Mouse (Mus musculus): Measurements from ENCODE around the gene Iffo1.
A peak's percentile ranks its signal among the peaks of the same experiment; 100 is the strongest.
"Not testable (repeated sequence)": the region's sequence is repeated elsewhere in the genome, so short reads cannot be mapped to it uniquely, and the experiment has no call there.

Iffo1 gene

DNA sequence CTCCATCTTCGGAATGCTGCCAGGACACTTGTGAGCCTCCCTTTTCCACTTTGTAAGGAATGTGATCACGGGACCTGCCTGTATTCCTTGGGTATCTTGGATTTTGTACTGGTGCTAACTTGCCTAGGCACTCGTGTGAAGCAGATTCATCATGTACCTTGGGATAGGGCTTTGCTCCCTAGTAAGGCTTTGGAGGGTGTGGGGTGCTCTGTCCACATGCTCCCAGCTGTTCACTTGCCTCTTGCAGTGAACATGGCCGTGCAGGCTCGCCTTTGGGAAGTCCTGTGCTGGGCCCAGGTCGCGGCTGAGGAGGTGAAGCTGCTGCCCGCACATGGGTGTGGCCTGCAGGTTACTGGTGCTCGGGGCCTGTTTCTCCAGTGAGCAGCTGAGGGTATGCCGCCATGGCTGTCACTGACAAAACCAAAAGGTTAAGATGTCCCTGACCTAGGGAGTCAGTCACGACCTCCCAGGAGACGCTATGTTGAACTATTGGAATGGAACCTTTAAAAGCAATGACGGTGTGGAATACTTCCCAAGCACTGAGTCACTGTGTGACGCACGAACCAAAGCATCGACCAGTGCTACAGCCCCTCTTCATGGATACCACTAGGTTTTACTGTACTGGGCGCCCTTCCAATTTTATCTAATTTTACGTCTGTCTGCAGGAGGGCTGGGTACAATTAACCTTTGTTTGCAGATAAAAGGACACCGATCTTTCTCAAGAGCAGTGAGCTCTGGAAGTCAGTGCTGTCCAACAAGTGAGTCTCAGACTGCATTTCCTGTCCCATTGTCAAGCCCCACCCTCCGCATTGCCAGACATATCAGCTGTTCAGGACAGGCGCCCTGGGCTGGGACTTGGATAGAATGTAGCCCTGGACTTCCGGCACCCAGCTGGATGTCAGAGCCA lies 16.1 kb downstream of the Iffo1 start:
- DNase-seq (ENCODE audit: low read depth, low spot score), result peak; percentile 45

DNA sequence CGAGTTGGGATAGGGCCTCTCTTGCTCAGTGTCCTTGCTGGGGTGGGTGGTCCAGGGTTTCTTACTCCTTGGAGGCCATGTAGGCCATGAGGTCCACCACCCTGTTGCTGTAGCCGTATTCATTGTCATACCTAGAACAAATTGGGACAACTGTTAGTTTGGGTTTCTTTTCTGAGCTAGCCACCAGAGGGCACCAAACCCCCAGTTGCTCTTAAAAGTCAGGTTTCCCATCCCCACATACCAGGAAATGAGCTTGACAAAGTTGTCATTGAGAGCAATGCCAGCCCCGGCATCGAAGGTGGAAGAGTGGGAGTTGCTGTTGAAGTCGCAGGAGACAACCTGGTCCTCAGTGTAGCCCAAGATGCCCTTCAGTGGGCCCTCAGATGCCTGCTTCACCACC lies 16.9 kb downstream of the Iffo1 start:
- peak; percentile 76 for DNase-seq (ENCODE audit: low read depth, low spot score)

DNA sequence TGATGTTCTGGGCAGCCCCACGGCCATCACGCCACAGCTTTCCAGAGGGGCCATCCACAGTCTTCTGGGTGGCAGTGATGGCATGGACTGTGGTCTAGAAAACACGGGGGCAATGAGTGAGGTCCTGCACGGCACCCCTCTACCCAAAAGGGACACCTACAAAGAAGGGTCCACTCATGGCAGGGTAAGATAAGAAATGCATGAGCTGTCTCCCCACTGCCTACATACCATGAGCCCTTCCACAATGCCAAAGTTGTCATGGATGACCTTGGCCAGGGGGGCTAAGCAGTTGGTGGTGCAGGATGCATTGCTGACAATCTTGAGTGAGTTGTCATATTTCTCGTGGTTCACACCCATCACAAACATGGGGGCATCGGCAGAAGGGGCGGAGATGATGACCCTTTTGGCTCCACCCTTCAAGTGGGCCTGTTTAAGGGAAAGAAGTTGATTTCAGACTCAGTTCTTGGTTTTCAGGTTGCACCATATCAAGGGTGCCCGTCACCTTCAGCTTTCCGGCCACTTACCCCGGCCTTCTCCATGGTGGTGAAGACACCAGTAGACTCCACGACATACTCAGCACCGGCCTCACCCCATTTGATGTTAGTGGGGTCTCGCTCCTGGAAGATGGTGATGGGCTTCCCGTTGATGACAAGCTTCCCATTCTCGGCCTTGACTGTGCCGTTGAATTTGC lies 17.7 kb downstream of the Iffo1 start:
- DNase-seq (ENCODE audit: low read depth, low spot score), result not testable (repeated sequence)

DNA sequence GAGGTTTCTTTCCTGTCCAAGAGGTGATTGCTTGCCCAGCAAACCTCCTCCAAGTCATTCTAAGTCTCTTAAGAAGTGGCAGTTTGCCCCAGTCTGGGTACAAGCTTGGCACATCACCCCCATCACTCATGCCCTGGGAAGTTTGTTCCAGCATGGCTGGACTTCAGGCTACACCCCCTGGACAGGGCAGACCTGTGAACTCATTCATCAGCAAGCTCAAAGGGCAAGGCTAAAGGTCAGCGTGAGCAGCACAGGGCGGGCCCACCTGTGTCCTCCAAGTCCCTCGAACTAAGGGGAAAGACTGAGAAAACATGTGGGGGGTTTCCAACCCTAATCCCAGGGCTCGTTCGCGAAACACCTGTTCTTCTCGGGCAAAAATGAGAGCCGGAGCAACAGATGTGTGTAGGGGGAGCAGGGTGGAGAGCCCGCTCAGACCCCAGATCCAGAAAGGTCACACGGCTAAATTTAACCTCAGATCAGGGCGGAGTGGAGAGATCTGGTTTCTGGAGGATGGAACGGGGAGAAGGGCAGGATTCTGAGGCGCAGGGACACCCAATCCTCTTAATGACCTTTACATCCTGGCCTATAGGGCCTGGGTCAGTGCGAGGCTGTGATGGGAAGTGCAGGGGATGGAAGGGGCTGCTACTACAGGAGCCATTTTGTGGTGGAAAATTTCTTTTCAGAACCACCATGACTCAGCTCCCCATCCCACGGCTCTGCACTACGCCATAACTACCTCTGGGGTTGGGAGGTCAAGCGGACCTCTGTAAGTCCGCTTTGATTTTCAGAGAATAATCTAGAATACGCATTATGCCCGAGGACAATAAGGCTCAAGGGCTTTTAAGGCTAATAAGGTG lies 19.0 kb downstream of the Iffo1 start:
- peak; percentile 38 for DNase-seq (ENCODE audit: low read depth, low spot score)

DNA sequence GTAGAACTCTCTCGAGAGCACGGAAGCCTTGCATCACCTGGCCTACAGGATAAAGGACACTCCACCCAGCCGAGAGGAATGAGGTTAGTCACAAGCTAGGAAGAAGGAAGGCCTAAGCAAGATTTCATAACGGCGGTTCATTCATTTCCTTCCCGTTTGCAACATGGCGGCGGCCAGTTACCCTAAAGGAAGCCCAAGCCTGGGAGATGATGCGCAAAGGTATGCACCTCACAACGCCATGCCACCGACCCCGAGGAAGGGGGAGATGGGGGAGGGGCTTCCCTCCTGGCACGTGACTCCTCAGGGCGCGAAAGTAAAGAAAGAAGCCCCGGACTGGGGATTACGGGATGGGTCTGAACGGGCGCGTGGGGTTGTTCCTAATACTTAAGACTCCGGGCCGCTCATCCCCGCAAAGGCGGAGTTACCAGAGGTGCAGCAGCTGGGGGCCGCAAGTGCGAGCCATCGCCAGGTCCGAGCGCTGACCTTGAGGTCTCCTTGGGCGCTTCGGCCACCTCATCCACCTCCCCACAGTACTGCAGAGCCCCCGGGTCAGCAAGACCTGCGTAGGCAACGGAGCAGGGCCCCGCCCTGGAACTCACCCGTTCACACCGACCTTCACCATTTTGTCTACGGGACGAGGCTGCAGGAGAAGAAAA lies 19.8 kb downstream of the Iffo1 start:
- peak; percentile 88 for DNase-seq (ENCODE audit: low read depth, low spot score)

DNA sequence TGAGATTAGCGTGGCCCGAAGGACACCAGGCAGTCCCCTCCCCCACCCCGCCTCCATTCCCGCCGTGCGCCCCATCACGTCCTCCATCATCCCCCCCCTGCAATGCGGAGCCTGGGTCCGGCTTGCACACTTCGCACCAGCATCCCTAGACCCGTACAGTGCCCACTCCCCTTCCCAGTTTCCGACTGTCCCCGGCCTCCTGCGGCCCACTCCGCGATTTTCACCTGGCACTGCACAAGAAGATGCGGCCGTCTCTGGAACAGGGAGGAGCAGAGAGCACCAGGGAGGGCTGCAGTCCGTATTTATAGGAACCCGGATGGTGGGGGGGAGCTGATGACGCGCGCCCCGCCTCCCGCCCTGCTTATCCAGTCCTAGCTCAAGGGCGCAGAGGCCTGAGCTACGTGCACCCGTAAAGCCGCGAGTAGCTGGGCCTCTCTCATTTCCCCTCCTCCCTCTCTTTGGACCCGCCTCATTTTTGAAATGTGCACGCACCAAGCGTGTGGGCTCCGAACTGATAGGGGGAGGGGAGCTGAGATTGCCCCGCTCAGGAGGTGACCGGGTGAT lies 20.4 kb downstream of the Iffo1 start:
- DNase-seq (ENCODE audit: low read depth, low spot score), result peak; percentile 96

DNA sequence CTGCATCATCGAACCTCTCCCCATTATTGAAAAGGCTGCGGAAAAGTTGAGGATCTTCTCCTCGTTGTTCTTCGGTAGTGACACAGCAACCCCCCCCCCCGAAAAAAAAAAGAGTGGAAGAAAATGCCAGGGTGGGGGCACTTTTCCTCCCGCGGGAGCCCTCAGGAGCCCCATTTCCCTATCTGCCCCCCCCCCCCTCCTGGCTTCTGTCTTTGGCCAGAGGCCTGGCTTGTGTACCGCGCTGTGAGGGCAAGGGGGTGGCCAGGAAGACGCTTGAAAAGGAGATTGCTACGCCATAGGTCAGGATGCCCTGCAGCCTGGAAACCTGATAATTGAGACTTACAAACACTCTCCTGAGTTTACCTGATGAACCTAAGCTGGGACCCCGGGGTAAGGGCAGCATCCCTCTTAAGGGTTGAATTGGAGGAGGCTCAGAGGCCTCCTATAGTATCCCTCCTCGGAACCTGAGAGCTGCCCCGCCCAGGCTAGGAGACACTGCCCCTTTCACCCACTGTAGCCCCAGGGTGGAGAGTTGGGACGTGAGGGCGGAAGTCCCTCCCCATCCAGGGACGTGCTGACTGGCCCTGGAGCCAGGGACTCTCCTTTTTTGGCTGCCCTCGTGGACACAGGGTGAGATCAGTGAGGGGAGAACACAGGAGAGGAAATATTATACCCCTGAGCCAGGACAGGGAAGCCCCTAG lies 21.2 kb downstream of the Iffo1 start, which contains the start of gene Gapdh:
Gapdh (minus strand) TSS at position 417 of the 701 bp plus-strand sequence.
- peak; percentile 53 for DNase-seq (ENCODE audit: low read depth, low spot score)

DNA sequence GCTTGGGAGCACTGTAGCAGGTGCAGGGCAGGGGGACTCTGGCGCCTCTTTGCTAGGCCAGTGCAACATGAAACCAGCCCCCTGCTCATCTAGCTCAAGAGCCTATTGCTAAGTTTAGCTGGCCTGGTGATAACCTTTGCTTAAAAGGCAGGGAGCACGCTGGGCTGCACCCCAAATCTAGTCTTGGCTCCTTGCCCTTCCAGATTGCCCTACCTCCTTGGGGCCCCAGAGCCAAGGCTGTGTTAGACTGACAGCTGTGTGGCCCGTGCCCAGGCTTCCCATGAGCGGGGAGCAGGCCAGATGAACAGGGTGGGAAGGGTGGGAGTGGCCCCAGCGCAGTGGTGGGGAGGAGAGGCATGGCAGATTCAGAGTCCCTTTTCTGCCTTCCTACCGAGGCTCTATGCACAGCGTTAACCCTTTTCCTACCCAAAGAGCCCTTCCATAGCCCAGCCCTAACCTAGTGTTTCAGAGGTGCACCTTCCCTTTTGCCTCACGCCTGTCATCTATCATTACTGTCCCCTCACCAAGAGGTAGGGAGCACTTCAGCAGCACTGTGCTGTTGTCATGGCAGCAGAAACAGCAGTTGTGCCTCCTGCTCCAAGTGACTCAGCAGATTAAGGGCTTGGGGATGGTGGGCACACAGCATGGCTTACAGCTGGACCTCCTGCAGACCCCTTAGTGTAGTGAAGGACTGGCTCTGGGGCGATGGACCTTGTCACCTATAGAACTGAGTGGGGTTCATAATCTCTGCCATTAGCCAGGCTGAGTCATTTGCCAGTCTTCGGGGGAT lies 22.0 kb downstream of the Iffo1 start:
- peak; percentile 18 for DNase-seq (ENCODE audit: low read depth, low spot score)

DNA sequence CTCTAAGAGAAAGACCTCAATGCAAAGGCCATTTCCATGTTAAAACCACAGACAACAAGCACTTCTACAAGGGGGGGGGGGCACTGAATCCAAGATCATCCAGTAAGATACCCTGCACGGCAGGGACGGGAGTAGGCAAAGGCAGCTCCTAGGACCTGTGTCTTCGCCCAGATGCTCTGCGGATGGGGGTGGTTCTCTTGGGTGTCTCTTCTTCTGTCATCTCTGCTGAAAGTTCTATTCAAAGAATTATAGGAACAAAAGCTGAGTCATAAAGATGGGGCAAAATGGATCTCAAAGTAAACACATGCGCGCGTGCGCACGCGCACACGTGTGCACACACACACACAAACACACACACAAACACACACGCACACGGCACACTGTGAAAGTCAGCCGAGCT lies 23.0 kb downstream of the Iffo1 start:
- no peak for DNase-seq (ENCODE audit: low read depth, low spot score)

DNA sequence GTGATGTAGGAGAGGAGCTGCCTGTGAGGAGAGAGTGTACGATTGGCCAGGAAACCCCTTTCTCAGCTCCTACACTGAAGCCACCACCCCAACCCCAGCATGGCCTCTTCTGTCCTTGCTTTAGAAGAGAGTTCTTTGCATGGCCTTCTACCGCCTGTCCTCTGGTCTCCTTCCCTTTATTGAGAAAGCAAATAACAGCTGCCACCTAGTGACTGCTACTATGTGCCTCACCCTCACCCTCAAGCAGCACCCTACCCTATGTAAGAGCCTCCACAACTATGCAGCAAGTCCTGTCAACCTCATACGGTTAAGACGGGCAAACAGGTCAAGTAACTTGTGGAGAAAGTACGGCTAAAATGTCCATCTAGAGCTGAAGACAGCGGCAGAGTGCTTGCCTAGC lies 25.2 kb downstream of the Iffo1 start:
- DNase-seq (ENCODE audit: low read depth, low spot score), result no peak

DNA sequence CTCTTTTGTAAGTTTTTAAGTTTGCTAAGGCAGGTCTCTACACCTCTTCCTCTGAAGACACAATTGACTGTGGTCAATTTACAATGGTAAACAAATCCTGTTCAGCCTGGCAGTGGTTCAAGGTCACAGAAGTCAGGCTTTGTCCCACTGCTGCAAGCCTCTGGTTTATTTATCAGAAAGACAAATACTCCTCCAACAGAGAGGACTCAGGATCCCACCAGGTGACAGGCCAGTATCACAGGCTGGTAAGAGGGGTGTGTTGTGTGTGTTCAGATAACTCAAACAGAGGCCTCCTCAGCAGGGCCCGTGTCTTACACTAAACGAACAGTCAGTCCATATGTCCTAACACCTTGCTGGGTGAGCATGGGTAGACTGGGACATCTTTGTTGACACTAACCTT lies 27.4 kb downstream of the Iffo1 start:
- DNase-seq (ENCODE audit: low read depth, low spot score), result no peak

DNA sequence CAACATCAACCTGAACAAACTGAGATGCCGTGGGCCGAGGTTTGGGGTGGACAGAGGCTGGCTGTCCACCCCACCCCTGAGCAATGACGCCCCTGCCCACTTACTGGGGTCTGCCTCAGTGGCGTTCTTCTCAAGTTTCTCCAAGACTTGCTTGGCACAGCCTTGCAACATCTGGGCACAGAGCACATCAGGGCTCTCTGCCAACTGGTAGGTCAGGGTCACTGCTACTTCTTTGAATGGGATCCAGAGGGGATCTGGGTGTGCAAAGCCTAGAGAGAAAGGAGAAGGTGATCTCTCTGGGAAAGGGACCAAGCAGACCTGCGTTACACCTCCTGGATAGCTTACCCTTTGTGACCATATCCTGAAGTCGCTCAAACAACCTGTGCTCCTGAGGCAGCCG lies 28.2 kb downstream of the Iffo1 start:
- DNase-seq (ENCODE audit: low read depth, low spot score), result no peak

DNA sequence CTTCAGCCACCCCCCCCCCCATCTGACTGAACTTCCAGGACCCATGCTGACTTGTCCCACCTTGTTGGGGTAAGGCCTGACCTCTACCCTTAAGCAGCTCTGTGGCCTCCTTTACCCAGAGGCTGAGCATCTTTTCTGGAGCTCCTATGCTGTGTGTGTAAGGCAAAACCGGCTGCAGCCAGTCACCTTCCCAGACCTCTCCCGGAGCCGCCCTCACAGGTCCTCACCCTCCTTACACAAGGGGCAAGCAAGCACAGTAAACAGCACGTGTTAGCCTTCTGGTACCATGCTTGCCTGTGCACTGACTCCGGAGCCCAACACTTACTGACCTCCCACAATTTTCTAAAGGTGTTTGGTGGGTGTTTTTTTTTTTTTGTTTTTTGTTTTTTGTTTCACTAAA lies 30.4 kb downstream of the Iffo1 start:
- no peak for DNase-seq (ENCODE audit: low read depth, low spot score)

DNA sequence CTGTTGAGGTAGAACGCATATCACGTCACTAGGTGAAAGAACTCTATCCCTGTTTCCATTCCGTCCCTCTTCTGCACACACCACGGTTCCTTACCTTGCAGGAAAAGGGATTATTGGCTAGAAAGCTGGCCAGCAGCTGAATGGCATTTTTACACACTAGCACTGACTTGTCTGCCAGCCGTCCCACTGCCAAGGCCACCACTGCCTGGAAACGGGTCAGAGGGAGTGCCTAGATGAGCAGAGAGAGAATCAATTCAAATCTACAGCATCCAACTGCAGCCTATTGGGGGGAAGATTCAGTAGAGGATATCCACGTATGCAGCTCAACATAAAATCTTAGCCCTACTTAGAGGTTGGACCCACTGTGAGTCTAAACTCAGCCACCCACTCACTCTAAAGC lies 34.6 kb downstream of the Iffo1 start:
- no peak for DNase-seq (ENCODE audit: low read depth, low spot score)

DNA sequence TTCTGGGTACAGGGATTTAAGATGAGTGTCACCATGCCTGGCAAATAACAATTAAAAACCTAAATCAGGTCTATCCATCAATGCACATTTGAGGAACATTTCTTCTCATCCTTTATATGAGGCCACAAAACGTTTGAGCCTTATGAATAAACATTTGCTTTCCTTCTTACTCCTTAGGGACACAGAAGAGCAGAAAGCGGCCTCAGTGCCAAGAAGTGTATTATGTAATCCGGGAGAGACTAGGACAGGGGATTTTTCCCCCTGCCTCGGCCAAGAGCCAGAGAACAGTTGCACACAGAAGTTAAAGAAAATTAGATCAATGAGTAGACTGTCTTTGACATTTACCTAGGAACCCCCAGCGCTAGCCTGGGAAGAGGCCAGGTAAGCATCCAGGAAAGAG lies 37.1 kb downstream of the Iffo1 start:
- no peak for DNase-seq (ENCODE audit: low read depth, low spot score)

DNA sequence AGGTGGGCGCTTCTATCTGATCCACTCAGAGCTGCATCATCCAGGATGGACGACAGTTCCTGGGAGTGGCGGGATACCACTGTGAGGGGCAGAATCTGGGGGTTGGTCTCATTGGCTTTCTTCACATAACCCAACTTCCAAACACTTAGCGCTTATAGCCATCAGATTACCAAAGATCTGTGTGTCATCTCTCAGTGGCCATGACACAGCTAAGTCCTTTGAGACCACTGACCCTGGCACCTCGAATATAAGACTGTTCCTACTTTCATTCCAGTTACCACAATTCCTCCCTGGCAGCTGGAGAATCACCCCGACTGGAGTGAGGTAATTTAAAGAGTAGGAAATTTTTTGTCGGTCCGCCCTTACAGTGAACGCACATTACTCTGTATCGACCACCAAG lies 41.2 kb downstream of the Iffo1 start:
- DNase-seq (ENCODE audit: low read depth, low spot score), result no peak

DNA sequence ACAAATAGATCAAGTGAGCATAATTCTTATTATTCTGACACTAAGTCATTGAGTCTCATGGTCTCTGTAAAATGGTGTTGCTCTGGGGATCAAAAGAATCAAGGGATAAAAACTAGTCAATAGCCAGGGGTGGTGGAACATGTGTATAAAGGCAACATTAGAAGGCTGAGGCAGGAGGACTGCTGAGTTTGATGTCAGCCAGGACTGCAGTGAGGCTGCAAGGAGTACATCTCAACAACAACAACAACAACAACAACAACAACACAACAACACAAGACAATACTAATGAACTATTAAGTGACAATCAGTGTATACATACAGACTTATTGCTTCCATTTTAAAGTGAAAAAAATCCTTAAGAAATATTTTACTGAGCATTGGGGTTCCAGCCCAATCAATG lies 45.8 kb downstream of the Iffo1 start:
- no peak for DNase-seq (ENCODE audit: low read depth, low spot score)

DNA sequence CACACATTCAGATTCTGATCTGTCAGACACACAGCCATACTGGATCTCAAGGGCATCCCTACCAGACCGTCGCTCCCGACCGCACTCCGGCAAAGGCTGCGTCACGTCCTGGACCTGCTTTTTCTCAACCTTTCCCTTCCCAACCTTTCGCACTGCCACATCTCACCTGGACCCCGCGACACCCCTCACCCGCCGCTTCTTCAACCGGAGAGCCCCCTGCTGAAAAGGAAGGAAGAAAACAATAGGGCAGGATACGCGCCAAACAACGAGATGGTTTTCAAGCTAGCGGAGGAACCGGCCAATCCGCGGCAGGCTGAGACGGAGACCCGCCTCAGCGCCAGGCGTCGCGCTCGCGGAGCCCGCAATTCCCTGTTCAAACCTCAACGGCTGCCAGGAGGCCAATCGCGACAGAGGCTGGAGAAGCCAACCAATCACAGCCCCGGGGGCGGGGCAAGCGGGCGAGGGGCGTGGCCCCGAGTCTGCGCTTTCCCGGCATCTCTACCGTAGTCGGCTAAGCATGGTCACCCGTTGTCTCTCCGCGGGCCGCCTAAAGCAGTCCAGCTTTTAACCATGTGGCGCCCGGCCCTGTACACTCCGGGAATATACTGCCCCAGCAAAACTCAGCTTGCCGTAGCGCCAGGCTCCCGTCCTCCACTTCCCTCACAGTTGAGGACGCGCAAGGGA lies 46.4 kb downstream of the Iffo1 start, which contains the start of the genes Ncapd2 and Mrpl51:
Ncapd2 (minus strand) TSS at position 370 of the 684 bp plus-strand sequence.
Mrpl51 (plus strand) TSS at position 470 of the 684 bp plus-strand sequence.
- DNase-seq (ENCODE audit: low read depth, low spot score), result peak; percentile 98
